Comparison of ENCODE assay signal across 21 mouse cellular contexts in the genomic region with DNA sequence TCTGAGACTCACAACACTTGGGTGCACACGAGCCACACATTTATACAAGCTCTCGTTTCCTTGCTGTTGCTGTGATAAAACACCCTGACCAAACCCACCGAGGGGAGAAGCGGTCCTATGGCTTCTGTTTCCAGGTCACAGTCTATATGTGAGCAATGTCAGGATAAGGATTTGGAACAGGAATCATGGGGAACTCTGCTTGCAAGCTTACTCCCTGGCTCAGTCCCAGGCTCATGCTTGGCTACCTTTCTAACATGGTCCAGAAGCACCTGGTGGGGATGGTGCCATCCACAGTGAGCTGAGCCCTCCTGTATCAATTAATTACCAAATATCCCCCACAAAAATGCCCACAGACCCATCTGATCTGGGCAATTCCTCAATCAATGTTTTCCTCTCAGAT. TPM values are rescaled to one million over a fixed set of nuclear protein-coding genes. Genes with fewer than 3 reads are reported as not detected.
DNase-seq lines count a peak whose midpoint lies in the region; ATAC-seq and TF ChIP-seq lines count a peak whose summit lies in the region.
"Had no signal": no experiment of that assay in that cellular context is flagged by ENCODE, and none has a peak within 500 bp of the region (broad histone marks: within the 10 kb centered on the region; RNA-seq: fewer than 3 reads in every experiment).

No protein-coding gene starts in this region.

- H3K4me2 ChIP-seq in intestine, embryonic 14.5 days (ENCODE audit: low read length) = no peak overlapping the region
- no peak overlapping the region for H3K4me2 ChIP-seq in intestine, embryonic 16.5 days (ENCODE audit: low read depth, low read length)
- H3K4me2 ChIP-seq: hindbrain, embryonic 14.5 days; intestine, embryonic 15.5 days; liver, embryonic 12.5 days; lung, embryonic 14.5 days; stomach, embryonic 15.5 days had no signal

- TF ChIP-seq POLR2A in cerebellum, adult 2 months (IDR thresholded peaks at IDR 0.05; ENCODE audit: borderline replicate concordance, insufficient read depth, low read length) = no peak

- no peak overlapping the region for H3K4me3 ChIP-seq in cerebellum, adult 2 months (replicated peaks; ENCODE audit: insufficient read depth, low read depth, low read length)
- H3K4me3 ChIP-seq in intestine, embryonic 14.5 days (ENCODE audit: low read depth, low read length) = no peak overlapping the region
- H3K4me3 ChIP-seq in intestine, embryonic 16.5 days (ENCODE audit: low read length) = no peak overlapping the region
- H3K4me3 ChIP-seq: intestine, embryonic 15.5 days; liver, embryonic 12.5 days; stomach, embryonic 15.5 days had no signal

- no peak for TF ChIP-seq CTCF in cerebellum, adult 2 months (IDR thresholded peaks at IDR 0.05; ENCODE audit: borderline replicate concordance, insufficient read depth, low read depth, low read length)

- no peaks in the 10 kb centered on the region for H3K9me3 ChIP-seq in intestine, embryonic 14.5 days (ENCODE audit: control insufficient read depth, low read length)
- no peaks in the 10 kb centered on the region for H3K9me3 ChIP-seq in intestine, embryonic 16.5 days (ENCODE audit: control insufficient read depth, low read length)
- H3K9me3 ChIP-seq: intestine, embryonic 15.5 days; liver, embryonic 12.5 days; stomach, embryonic 15.5 days had no signal

- no peak overlapping the region for H3K9ac ChIP-seq in intestine, embryonic 14.5 days (ENCODE audit: low read length)
- no peak overlapping the region for H3K9ac ChIP-seq in intestine, embryonic 16.5 days (ENCODE audit: low read depth, low read length)
- H3K9ac ChIP-seq: hindbrain, embryonic 14.5 days; intestine, embryonic 15.5 days; liver, embryonic 12.5 days; lung, embryonic 14.5 days; stomach, embryonic 15.5 days had no signal

- H3K36me3 ChIP-seq in intestine, embryonic 14.5 days (ENCODE audit: control insufficient read depth, insufficient read depth, low read length) = no peaks in the 10 kb centered on the region
- no peaks in the 10 kb centered on the region for H3K36me3 ChIP-seq in intestine, embryonic 16.5 days (ENCODE audit: control insufficient read depth, insufficient read depth, low read length)
- H3K36me3 ChIP-seq: intestine, embryonic 15.5 days; liver, embryonic 12.5 days; stomach, embryonic 15.5 days had no signal

- no peak overlapping the region for H3K27ac ChIP-seq in cerebellum, adult 2 months (ENCODE audit: insufficient read depth, low read length)
- no peak overlapping the region for H3K27ac ChIP-seq in intestine, embryonic 14.5 days (ENCODE audit: low read depth)
- no peak overlapping the region for H3K27ac ChIP-seq in intestine, embryonic 16.5 days (ENCODE audit: low read length)
- H3K27ac ChIP-seq: hindbrain, embryonic 14.5 days; intestine, embryonic 15.5 days; liver, embryonic 12.5 days; stomach, embryonic 15.5 days had no signal

- H3K4me1 ChIP-seq in cerebellum, adult 2 months (ENCODE audit: control insufficient read depth, insufficient read depth, low read length) = peaks cover 28% of the 10 kb centered on the region
- peaks cover 28% of the 10 kb centered on the region for H3K4me1 ChIP-seq in intestine, embryonic 14.5 days (replicated peaks; ENCODE audit: control insufficient read depth, insufficient read depth, low read length)
- peaks cover 31% of the 10 kb centered on the region for H3K4me1 ChIP-seq in intestine, embryonic 16.5 days (ENCODE audit: control insufficient read depth, insufficient read depth, low read length)

- 38% methylated on average over 4 of the region's 4 CpGs for WGBS in cerebellum, adult 2 months
- WGBS in intestine, embryonic 14.5 days = 66% methylated on average over 4 of the region's 4 CpGs
- WGBS in intestine, embryonic 16.5 days = 65% methylated on average over 4 of the region's 4 CpGs

- no peak for ATAC-seq in intestine, embryonic 14.5 days (replicated peaks; ENCODE audit: low FRiP score, low TSS enrichment, low read depth)
- ATAC-seq in intestine, embryonic 16.5 days = no peak
- ATAC-seq: forebrain, embryonic 16.5 days; intestine, embryonic 15.5 days; liver, embryonic 12.5 days; midbrain, embryonic 16.5 days had no signal

- peak; percentile 46 to 50 for DNase-seq in cerebellum, adult 2 months
- no peak for DNase-seq in cerebellum, adult 8-10 months
- DNase-seq in intestine, embryonic 14.5 days (ENCODE audit: low spot score) = peak; percentile 24
- DNase-seq in cerebellum, adult 9-11 months = peak; percentile 53
- DNase-seq in cerebellum, postnatal 36 days = peak; percentile 43 to 45
- DNase-seq in thymus, postnatal 4 days = no peak
- DNase-seq: B cell, adult 2 months; gastrocnemius, postnatal 36 days; heart, postnatal 14 days; left cerebral cortex, postnatal 4 days; lung, embryonic 14.5 days; lung, postnatal 36 days; right cerebral cortex, postnatal 25 days had no signal

- no peaks in the 10 kb centered on the region for H3K27me3 ChIP-seq in cerebellum, adult 2 months (ENCODE audit: control insufficient read depth, insufficient read depth, low read length)
- no peaks in the 10 kb centered on the region for H3K27me3 ChIP-seq in intestine, embryonic 14.5 days (replicated peaks; ENCODE audit: control insufficient read depth, insufficient read depth, low read length)
- H3K27me3 ChIP-seq in intestine, embryonic 16.5 days (replicated peaks; ENCODE audit: control insufficient read depth, insufficient read depth, low read length) = no peaks in the 10 kb centered on the region
- H3K27me3 ChIP-seq: intestine, embryonic 15.5 days; liver, embryonic 12.5 days; stomach, embryonic 15.5 days had no signal

RNA-seq across cellular contexts. Expression of a gene that starts 11.1 kb away (rescaled TPM):
- polyA plus RNA-seq in cerebellum, adult 2 months (2012; rRNA removed) = 8.1 and 8.7 TPM in 2 replicates
- 5.8 and 6.7 TPM in 2 replicates for polyA plus RNA-seq in intestine, embryonic 14.5 days (2014; fragmentation: Nextera tagmentation; extraction: Ambion mirVana)
- polyA plus RNA-seq in intestine, embryonic 16.5 days (2015; fragmentation: Nextera tagmentation; extraction: Ambion mirVana) = 2.6 and 3.1 TPM in 2 replicates

RNA-seq across cellular contexts. Expression of a gene that starts 36.8 kb away (rescaled TPM):
- 0.79 and 1.3 TPM in 2 replicates for polyA plus RNA-seq in cerebellum, adult 2 months (2012; rRNA removed)
- polyA plus RNA-seq in intestine, embryonic 14.5 days (2014; fragmentation: Nextera tagmentation; extraction: Ambion mirVana) = 1.1 and 1.4 TPM in 2 replicates
- polyA plus RNA-seq in intestine, embryonic 16.5 days (2015; fragmentation: Nextera tagmentation; extraction: Ambion mirVana) = 0.61 and 0.72 TPM in 2 replicates
- polyA plus RNA-seq: thymus, postnatal 0 days had no signal

Comparison
In these comparisons a context has a peak if more than half of its experiments do, and no peak if none do; other contexts are left out.
1. DNase-seq: peak in cerebellum, adult 2 months (2 of 2), intestine, embryonic 14.5 days (single experiment), cerebellum, adult 9-11 months (single experiment) and cerebellum, postnatal 36 days (2 of 2); none in cerebellum, adult 8-10 months (single experiment) and thymus, postnatal 4 days (single experiment).